9 mouse cellular contexts compared by ENCODE assay signal in the genomic region with DNA sequence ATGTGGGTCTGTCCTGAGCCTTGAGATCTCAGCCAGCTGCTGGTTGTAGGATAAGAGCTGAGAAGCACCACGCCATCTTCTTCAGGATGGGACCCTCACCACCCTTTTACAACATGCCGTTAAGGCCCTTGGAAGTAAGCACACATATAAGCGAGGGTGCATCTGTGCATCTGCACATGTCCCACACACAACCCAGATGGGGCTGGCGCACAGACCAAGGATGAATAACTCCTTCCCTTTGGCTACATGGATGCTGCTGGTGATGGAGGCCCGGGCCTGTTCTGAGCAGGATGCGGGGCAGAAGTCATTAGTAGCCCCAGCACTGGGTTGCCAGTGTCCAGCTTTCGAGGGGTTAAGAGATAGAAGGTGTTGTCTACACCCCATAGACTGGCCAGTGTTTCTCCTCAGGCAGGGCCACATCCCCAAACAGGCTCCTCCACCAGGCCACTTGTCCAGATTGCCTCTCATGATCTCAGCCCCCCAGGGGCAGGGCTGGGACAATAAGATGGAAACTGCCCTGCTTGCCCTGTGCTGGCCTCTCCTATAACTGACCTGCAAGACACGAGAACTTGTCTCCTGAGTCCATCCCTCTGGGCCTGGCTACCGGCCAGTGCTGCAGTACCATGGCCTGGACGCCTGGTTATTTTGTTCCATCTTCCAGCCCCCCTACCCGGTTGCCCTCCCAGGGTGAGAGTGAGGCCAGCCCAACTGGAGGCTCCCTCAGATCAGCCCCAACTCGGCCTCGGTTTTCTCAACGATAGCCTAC. TPM values are rescaled to one million over a fixed set of nuclear protein-coding genes. Genes with fewer than 3 reads are reported as not detected.
DNase-seq lines count a peak whose midpoint lies in the region; ATAC-seq lines count a peak whose summit lies in the region.
"Had no signal": no experiment of that assay in that cellular context is flagged by ENCODE, and none has a peak within 500 bp of the region (broad histone marks: within the 10 kb centered on the region; RNA-seq: fewer than 3 reads in every experiment).

No protein-coding gene starts in this region.

- H3K4me1 ChIP-seq in intestine, embryonic 15.5 days (replicated peaks) = peaks cover 57% of the 10 kb centered on the region
- peaks cover 62% of the 10 kb centered on the region for H3K4me1 ChIP-seq in neural tube, embryonic 13.5 days (replicated peaks)

- ATAC-seq in intestine, embryonic 15.5 days = no peak
- ATAC-seq in neural tube, embryonic 13.5 days (ENCODE audit: low read depth) = no peak
- no peak for ATAC-seq in inflammation-experienced regulatory T-cells, adult 6 months

- DNase-seq in cerebellum, postnatal 10 days = peak; percentile 81
- DNase-seq in cerebellum, adult 8-10 months = no peak
- peak; percentile 38 for DNase-seq in right cerebral cortex, postnatal 25 days
- DNase-seq in right cerebral cortex, postnatal 4 days = no peak
- DNase-seq in urinary bladder, postnatal 4 days (ENCODE audit: low spot score in 2 of 2) = no peak

- peak overlapping the region; percentile 96 for H3K9ac ChIP-seq in intestine, embryonic 15.5 days
- peak overlapping the region; percentile 100 for H3K9ac ChIP-seq in neural tube, embryonic 13.5 days

- H3K4me2 ChIP-seq in intestine, embryonic 15.5 days (replicated peaks) = peak overlapping the region; percentile 82
- H3K4me2 ChIP-seq in neural tube, embryonic 13.5 days = peak overlapping the region; percentile 100

- H3K27me3 ChIP-seq in intestine, embryonic 15.5 days (replicated peaks) = no peaks in the 10 kb centered on the region
- H3K27me3 ChIP-seq in neural tube, embryonic 13.5 days = no peaks in the 10 kb centered on the region

- 0 out of 2 replicates have a peak, but pooled peaks cover 6% of the 10 kb centered on the region for H3K36me3 ChIP-seq in intestine, embryonic 15.5 days
- H3K36me3 ChIP-seq in neural tube, embryonic 13.5 days = peaks cover 19% of the 10 kb centered on the region

- H3K4me3 ChIP-seq in intestine, embryonic 15.5 days (replicated peaks) = peak overlapping the region; percentile 73
- H3K4me3 ChIP-seq in neural tube, embryonic 13.5 days = peak overlapping the region; percentile 99

- H3K27ac ChIP-seq in intestine, embryonic 15.5 days = peak overlapping the region; percentile 83; the same call in 1 of the 2 replicates
- peak overlapping the region; percentile 99 for H3K27ac ChIP-seq in neural tube, embryonic 13.5 days (replicated peaks)
- H3K27ac ChIP-seq: macrophage had no signal

- H3K9me3 ChIP-seq in intestine, embryonic 15.5 days = no peaks in the 10 kb centered on the region
- no peaks in the 10 kb centered on the region for H3K9me3 ChIP-seq in neural tube, embryonic 13.5 days

- WGBS in intestine, embryonic 15.5 days = 41% methylated on average over 14 of the region's 14 CpGs
- 21% methylated on average over 14 of the region's 14 CpGs for WGBS in neural tube, embryonic 13.5 days

RNA-seq across cellular contexts. Expression of gene Dbn1, which starts 1.7 kb away (rescaled TPM):
- polyA plus RNA-seq in intestine, embryonic 15.5 days (2015; fragmentation: Nextera tagmentation; extraction: Ambion mirVana) = 103 and 109 TPM in 2 replicates
- polyA plus RNA-seq in neural tube, embryonic 13.5 days (2015; fragmentation: Nextera tagmentation; extraction: Ambion mirVana) = 574 and 615 TPM in 2 replicates
- polyA plus RNA-seq in inflammation-experienced regulatory T-cells, adult 6 months (2017; shearing (Covaris generic)) = under 1 TPM in 1 of 3 experiments, not detected in 2; 0.15 TPM
- polyA plus RNA-seq: macrophage had no signal

RNA-seq across cellular contexts. Expression of gene Prr7, which starts 22.1 kb away (rescaled TPM):
- 0.24 and 0.28 TPM in 2 replicates for polyA plus RNA-seq in intestine, embryonic 15.5 days (2015; fragmentation: Nextera tagmentation; extraction: Ambion mirVana)
- polyA plus RNA-seq in neural tube, embryonic 13.5 days (2015; fragmentation: Nextera tagmentation; extraction: Ambion mirVana) = 2.5 and 3.1 TPM in 2 replicates
- polyA plus RNA-seq in inflammation-experienced regulatory T-cells, adult 6 months (2017; shearing (Covaris generic)) = under 1 TPM in 1 of 3 experiments, not detected in 2; 0.26 TPM
- polyA plus RNA-seq: macrophage had no signal

RNA-seq across cellular contexts. Expression of gene Pdlim7, which starts 27.3 kb away (rescaled TPM):
- polyA plus RNA-seq in intestine, embryonic 15.5 days (2015; fragmentation: Nextera tagmentation; extraction: Ambion mirVana) = 187 and 195 TPM in 2 replicates
- polyA plus RNA-seq in neural tube, embryonic 13.5 days (2015; fragmentation: Nextera tagmentation; extraction: Ambion mirVana) = 155 and 167 TPM in 2 replicates
- 10 to 100 TPM; 13.2 to 15.7 (median 13.5) TPM for polyA plus RNA-seq in inflammation-experienced regulatory T-cells, adult 6 months (2017; shearing (Covaris generic))

RNA-seq across cellular contexts. Expression of gene Grk6, which starts 41.3 kb away (rescaled TPM):
- 38.3 and 38.7 TPM in 2 replicates for polyA plus RNA-seq in intestine, embryonic 15.5 days (2015; fragmentation: Nextera tagmentation; extraction: Ambion mirVana)
- polyA plus RNA-seq in neural tube, embryonic 13.5 days (2015; fragmentation: Nextera tagmentation; extraction: Ambion mirVana) = 35.7 and 38.5 TPM in 2 replicates
- 10 to 100 TPM; 35.3 to 50.0 (median 40.5) TPM for polyA plus RNA-seq in inflammation-experienced regulatory T-cells, adult 6 months (2017; shearing (Covaris generic))

RNA-seq across cellular contexts. Expression of gene Dok3, which starts 42.9 kb away (rescaled TPM):
- polyA plus RNA-seq in intestine, embryonic 15.5 days (2015; fragmentation: Nextera tagmentation; extraction: Ambion mirVana) = 3.1 and 3.6 TPM in 2 replicates
- 4.2 and 4.6 TPM in 2 replicates for polyA plus RNA-seq in neural tube, embryonic 13.5 days (2015; fragmentation: Nextera tagmentation; extraction: Ambion mirVana)
- 1 to 10 TPM in 2 of 3 experiments, under 1 TPM in 1; 0.93 to 1.1 (median 1.1) TPM for polyA plus RNA-seq in inflammation-experienced regulatory T-cells, adult 6 months (2017; shearing (Covaris generic))

Comparison
In these comparisons a context has a peak if more than half of its experiments do, and no peak if none do; other contexts are left out.
1. DNase-seq: peak in cerebellum, postnatal 10 days (2 of 2) and right cerebral cortex, postnatal 25 days (single experiment); none in cerebellum, adult 8-10 months (single experiment), right cerebral cortex, postnatal 4 days (single experiment) and urinary bladder, postnatal 4 days (0 of 2).
2. RNA of gene Dbn1, which starts 1.7 kb away (polyA plus RNA-seq): 574 to 615 TPM in neural tube, embryonic 13.5 days and 103 to 109 TPM in intestine, embryonic 15.5 days; 0.15 TPM in inflammation-experienced regulatory T-cells, adult 6 months; every median in the first group is over 10 times any median in the second.